Mouse (Mus musculus): ENCODE measurements around the gene Lpcat2.

DNA sequence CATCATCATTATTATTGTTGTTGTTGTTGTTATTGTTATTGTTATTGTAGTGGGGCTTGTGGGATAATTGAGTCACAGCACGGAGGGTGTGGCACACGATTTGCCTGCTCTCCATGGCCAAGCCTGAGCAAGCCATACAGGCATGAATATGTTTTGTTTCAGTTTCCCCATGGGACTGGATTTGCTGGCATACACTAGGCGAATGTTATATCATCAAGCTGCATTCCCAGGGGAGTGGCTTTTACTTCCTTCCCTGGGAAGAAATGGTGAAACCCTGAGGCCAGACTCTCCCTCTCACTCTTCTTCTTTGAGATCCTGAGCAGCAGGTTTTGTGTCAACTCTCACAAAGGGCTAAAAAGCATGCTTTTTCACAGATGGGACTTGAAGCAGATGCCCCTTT, 16.5 kb upstream of the Lpcat2 start:
- no peak for TF ChIP-seq POLR2A (IDR thresholded peaks at IDR 0.05; ENCODE audit: borderline replicate concordance, control insufficient read depth, low read depth, low read length)
- TF ChIP-seq CTCF (IDR thresholded peaks at IDR 0.05; ENCODE audit: control insufficient read depth, insufficient read depth, low read length) = no peak
